In genomic region chr12:111694880-111695804, GRCm38 (mm10) we compare ENCODE assay signal across 9 mouse cellular contexts. TPM values are rescaled to one million over a fixed set of nuclear protein-coding genes. Genes with fewer than 3 reads are reported as not detected.
DNase-seq lines count a peak whose midpoint lies in the region; ATAC-seq lines count a peak whose summit lies in the region.
"Had no signal": no experiment of that assay in that cellular context is flagged by ENCODE, and none has a peak within 500 bp of the region (broad histone marks: within the 10 kb centered on the region; RNA-seq: fewer than 3 reads in every experiment).

No protein-coding gene starts in this region.

- H3K27ac ChIP-seq in heart, embryonic 11.5 days (ENCODE audit: low read depth, low read length) = peak overlapping the region; percentile 22; the same call in 1 of the 2 replicates

- no peaks in the 10 kb centered on the region for H3K36me3 ChIP-seq in heart, embryonic 11.5 days (ENCODE audit: control insufficient read depth, insufficient read depth, low read length)

- intact Hi-C loops in heart, postnatal 14 days (cut with DNase I) = no loop called here

- H3K4me1 ChIP-seq in heart, embryonic 11.5 days (ENCODE audit: control insufficient read depth, insufficient read depth, low read length) = peaks cover 34% of the 10 kb centered on the region

- no peak overlapping the region; the same call in 1 of the 2 replicates for H3K4me2 ChIP-seq in heart, embryonic 11.5 days

- no peaks in the 10 kb centered on the region for H3K9me3 ChIP-seq in heart, embryonic 11.5 days (replicated peaks; ENCODE audit: control insufficient read depth, low read length)

- no peak for ATAC-seq in heart, embryonic 11.5 days (replicated peaks; ENCODE audit: insufficient number of reproducible peaks, low FRiP score, low TSS enrichment)

- no peaks in the 10 kb centered on the region for H3K27me3 ChIP-seq in heart, embryonic 11.5 days (ENCODE audit: control insufficient read depth, insufficient read depth, low read length)

- H3K9ac ChIP-seq in heart, embryonic 11.5 days (ENCODE audit: low read depth, low read length) = peak overlapping the region; percentile 46; the same call in 1 of the 2 replicates

- no peak for DNase-seq in heart, postnatal 14 days
- DNase-seq in thymus, postnatal 0 days (ENCODE audit: low spot score) = peak; percentile 37
- no peak for DNase-seq in thymus, postnatal 25 days
- DNase-seq in induced T-regulatory cell, adult 2 months (ENCODE audit: low read depth) = peak; percentile 32
- peak; percentile 42 for DNase-seq in naive thymus-derived CD4-positive, alpha-beta T cell, adult 2 months (ENCODE audit: low read depth)
- no peak for DNase-seq in testis, postnatal 14 days (ENCODE audit: low spot score)
- no peak for DNase-seq in spleen, postnatal 10 days (ENCODE audit: low spot score in 2 of 2)

- no peak overlapping the region for H3K4me3 ChIP-seq in heart, embryonic 11.5 days (ENCODE audit: low read depth, low read length)

- WGBS in heart, embryonic 11.5 days (ENCODE audit: insufficient replicate concordance) = 62% methylated on average over 13 of the region's 13 CpGs

RNA-seq across cellular contexts. Expression of gene Trmt61a, which starts 17.2 kb away (rescaled TPM):
- 3.4 and 4.6 TPM in 2 replicates for polyA plus RNA-seq in heart, embryonic 11.5 days (2014; fragmentation: Nextera tagmentation; extraction: Ambion mirVana)
- 1 to 10 TPM; 3.3 to 4.7 TPM for total RNA-seq in heart, postnatal 14 days (2021)
- 9.8 and 12.0 TPM in 2 replicates for polyA plus RNA-seq in thymus, postnatal 0 days (2015; fragmentation: Nextera tagmentation; extraction: Ambion mirVana)

RNA-seq across cellular contexts. Expression of gene Bag5, which starts 17.9 kb away (rescaled TPM):
- polyA plus RNA-seq in heart, embryonic 11.5 days (2014; fragmentation: Nextera tagmentation; extraction: Ambion mirVana) = 41.8 and 42.8 TPM in 2 replicates
- 10 to 100 TPM; 22.6 to 22.7 TPM for total RNA-seq in heart, postnatal 14 days (2021)
- 50.7 and 54.1 TPM in 2 replicates for polyA plus RNA-seq in thymus, postnatal 0 days (2015; fragmentation: Nextera tagmentation; extraction: Ambion mirVana)

RNA-seq across cellular contexts. Expression of gene Apopt1, which starts 17.9 kb away (rescaled TPM):
- polyA plus RNA-seq in heart, embryonic 11.5 days (2014; fragmentation: Nextera tagmentation; extraction: Ambion mirVana) = 50.0 and 51.3 TPM in 2 replicates
- total RNA-seq in heart, postnatal 14 days (2021) = 10 to 100 TPM; 36.9 to 37.0 TPM
- polyA plus RNA-seq in thymus, postnatal 0 days (2015; fragmentation: Nextera tagmentation; extraction: Ambion mirVana) = 60.1 and 66.6 TPM in 2 replicates

RNA-seq across cellular contexts. Expression of gene Ckb, which starts 23.0 kb away (rescaled TPM):
- 454 and 458 TPM in 2 replicates for polyA plus RNA-seq in heart, embryonic 11.5 days (2014; fragmentation: Nextera tagmentation; extraction: Ambion mirVana)
- total RNA-seq in heart, postnatal 14 days (2021) = 100 to 1,000 TPM in 1 of 2 experiments, 10 to 100 TPM in 1; 98.4 to 117 TPM
- polyA plus RNA-seq in thymus, postnatal 0 days (2015; fragmentation: Nextera tagmentation; extraction: Ambion mirVana) = 137 and 143 TPM in 2 replicates
- total RNA-seq: MEL had no signal

Comparison
In these comparisons a context has a peak if more than half of its experiments do, and no peak if none do; other contexts are left out.
1. DNase-seq: peak in thymus, postnatal 0 days (single experiment), induced T-regulatory cell, adult 2 months (single experiment) and naive thymus-derived CD4-positive, alpha-beta T cell, adult 2 months (single experiment); none in heart, postnatal 14 days (0 of 2), thymus, postnatal 25 days (single experiment), testis, postnatal 14 days (single experiment) and spleen, postnatal 10 days (0 of 2).